Mouse (Mus musculus): ENCODE results near the gene Pibf1. TPM values are rescaled to one million over a fixed set of nuclear protein-coding genes. Genes with fewer than 3 reads are reported as not detected.

Pibf1 gene
- polyA plus RNA-seq, 1 experiment from 2014 or later, result 19.1 TPM

DNA sequence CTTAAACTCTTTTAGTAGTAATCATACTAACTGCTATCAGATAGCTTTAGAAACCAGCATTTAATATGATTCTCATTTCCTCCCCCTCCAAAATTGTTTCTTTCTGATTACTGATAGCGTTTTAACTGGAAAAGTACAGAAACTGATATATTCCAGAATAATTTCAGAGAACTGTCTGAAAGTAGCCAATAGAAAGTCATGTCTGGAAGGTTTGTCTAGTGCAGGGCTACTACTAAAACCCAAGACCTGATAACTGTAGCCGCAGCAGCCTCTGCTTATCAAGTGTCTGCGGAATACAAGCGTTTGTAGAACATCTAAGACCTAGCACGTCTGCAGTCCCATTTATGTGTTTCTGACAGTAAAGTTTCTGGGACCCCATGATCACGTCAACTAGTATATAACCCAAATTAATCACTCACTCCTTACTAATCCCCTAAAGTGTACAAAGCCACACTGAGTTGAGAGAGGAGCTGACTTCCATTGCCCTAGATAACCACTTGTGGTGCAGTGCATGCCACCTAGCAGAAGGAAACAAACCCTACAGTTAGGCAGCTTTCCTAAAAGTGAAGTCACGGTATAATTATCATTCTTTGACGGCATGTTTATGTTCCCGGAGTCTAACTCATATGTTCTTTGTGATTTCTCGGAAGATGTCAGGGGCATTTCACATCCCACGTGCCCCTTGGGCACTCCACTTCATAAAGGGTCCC, 130.0 kb downstream of the Pibf1 start:
- no peaks in the 10 kb centered on the region for H3K4me1 ChIP-seq
- 0 out of 2 replicates have a peak, but pooled peaks cover 3% of the 10 kb centered on the region for H3K36me3 ChIP-seq
- ATAC-seq (ENCODE audit: low FRiP score, low read depth), result no peak
- H3K27me3 ChIP-seq (replicated peaks), result no peaks in the 10 kb centered on the region
- no peaks in the 10 kb centered on the region for H3K9me3 ChIP-seq
- H3K9ac ChIP-seq, result no peak overlapping the region
- WGBS, result 89% methylated on average over 11 of the region's 11 CpGs
- no peak overlapping the region for H3K4me2 ChIP-seq (replicated peaks)
- no peak overlapping the region for H3K4me3 ChIP-seq
- no peak overlapping the region for H3K27ac ChIP-seq

DNA sequence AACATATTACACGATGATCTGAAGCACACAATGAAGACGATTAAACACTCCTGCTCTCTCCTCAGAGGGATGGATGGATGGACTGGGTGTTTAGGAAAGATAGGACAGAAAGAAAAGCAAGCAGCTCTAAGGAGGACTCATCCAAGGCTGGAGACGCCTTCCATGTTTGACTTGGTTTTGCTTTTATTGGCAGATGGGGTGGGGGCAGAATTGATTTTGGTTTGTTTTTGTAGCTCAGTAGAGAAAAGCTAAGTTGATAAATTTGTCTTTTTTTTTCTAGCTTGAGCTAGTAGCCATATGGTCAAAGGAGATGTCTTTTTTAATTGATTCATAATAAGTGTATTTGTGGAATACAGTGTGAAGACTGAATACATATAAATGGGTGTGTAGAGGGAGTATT, 133.8 kb downstream of the Pibf1 start:
- no peaks in the 10 kb centered on the region for H3K9me3 ChIP-seq
- no peaks in the 10 kb centered on the region for H3K27me3 ChIP-seq (replicated peaks)
- 90% methylated on average over 3 of the region's 3 CpGs for WGBS
- no peak for ATAC-seq (ENCODE audit: low FRiP score, low read depth)
- 0 out of 2 replicates have a peak, but pooled peaks cover 3% of the 10 kb centered on the region for H3K36me3 ChIP-seq
- H3K27ac ChIP-seq, result no peak overlapping the region
- no peak overlapping the region for H3K4me2 ChIP-seq (replicated peaks)
- no peak overlapping the region for H3K4me3 ChIP-seq
- H3K4me1 ChIP-seq, result no peaks in the 10 kb centered on the region
- no peak overlapping the region for H3K9ac ChIP-seq

DNA sequence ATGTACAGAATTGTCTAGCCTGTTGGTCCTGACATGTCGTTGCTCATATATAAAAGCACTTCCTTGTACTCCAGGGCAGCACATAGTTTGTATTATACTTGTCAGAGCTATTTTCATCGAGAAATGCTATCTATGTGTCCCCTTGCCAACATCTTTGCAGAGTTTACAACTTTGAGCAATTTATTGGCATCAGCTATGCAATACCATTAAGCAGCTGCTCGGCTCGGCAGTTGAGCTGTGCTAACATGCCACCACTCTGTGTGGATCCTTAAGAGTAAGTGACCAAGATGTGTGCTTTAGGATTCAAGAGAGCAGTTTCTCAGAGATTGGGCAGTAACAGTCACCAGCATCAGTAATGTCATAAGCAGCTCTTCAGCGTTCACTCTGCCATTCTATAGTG, 137.9 kb downstream of the Pibf1 start:
- Histone ChIP-seq H3K4me2 (replicated peaks) (no peak overlapping the region), H3K4me3 (no peak overlapping the region), H3K9me3 (no peaks in the 10 kb centered on the region), H3K36me3 (no peaks in the 10 kb centered on the region), H3K27me3 (replicated peaks) (no peaks in the 10 kb centered on the region), H3K9ac (no peak overlapping the region), H3K4me1 (no peaks in the 10 kb centered on the region), H3K27ac (no peak overlapping the region)
- ATAC-seq (ENCODE audit: low FRiP score, low read depth), result no peak
- WGBS, result 84% methylated on average over 5 of the region's 5 CpGs

DNA sequence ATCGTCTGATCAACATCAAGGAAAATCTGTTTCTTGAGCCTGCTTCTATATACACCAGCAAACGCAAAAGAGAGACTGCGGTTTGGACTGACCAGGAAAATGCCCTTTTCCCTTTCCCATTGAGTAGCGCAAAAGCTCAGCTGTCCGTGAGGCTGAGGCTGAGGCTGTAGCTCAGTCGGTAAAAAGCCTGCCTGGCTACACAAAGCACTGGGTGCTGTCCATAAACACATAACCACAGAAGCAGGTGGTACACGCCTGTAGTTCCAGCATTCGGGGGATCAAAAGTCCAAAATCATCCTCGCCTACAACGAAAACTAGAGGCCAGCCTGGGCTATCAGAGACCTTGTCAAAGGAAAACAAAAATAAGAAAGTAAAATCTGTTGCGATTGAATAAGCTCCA, 141.3 kb downstream of the Pibf1 start:
- Histone ChIP-seq H3K36me3 (peaks cover 6% of the 10 kb centered on the region), H3K4me3 (no peak overlapping the region), H3K27ac (no peak overlapping the region), H3K27me3 (replicated peaks) (no peaks in the 10 kb centered on the region), H3K9me3 (no peaks in the 10 kb centered on the region), H3K9ac (no peak overlapping the region), H3K4me2 (replicated peaks) (no peak overlapping the region), H3K4me1 (no peaks in the 10 kb centered on the region)
- ATAC-seq (ENCODE audit: low FRiP score, low read depth), result no peak
- 91% methylated on average over 11 of the region's 11 CpGs for WGBS

DNA sequence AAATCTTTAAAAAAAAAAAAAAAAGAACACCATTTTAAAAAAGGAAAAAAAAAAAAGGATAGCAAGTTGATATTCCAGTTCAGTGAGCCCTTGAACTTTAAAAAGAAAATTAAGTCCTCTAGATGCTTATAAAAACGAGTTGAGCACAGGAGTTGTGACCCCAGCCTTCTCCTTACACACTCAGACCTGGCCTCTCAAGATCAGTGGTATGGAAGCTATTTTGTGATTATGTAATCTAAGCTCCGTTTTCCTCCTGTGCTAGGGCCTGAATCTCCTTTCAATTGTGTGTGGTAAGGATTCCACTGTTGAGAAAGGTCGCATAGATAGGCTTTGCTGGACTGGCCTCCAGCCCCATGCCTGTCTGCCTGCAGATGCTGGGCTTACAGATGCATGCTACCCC, 145.3 kb downstream of the Pibf1 start:
- Histone ChIP-seq H3K9ac (no peak overlapping the region), H3K4me1 (no peaks in the 10 kb centered on the region), H3K27me3 (replicated peaks) (no peaks in the 10 kb centered on the region), H3K4me3 (no peak overlapping the region), H3K27ac (no peak overlapping the region), H3K36me3 (peaks cover 8% of the 10 kb centered on the region), H3K9me3 (no peaks in the 10 kb centered on the region), H3K4me2 (replicated peaks) (no peak overlapping the region)
- 79% methylated on average over 3 of the region's 3 CpGs for WGBS
- no peak for ATAC-seq (ENCODE audit: low FRiP score, low read depth)

DNA sequence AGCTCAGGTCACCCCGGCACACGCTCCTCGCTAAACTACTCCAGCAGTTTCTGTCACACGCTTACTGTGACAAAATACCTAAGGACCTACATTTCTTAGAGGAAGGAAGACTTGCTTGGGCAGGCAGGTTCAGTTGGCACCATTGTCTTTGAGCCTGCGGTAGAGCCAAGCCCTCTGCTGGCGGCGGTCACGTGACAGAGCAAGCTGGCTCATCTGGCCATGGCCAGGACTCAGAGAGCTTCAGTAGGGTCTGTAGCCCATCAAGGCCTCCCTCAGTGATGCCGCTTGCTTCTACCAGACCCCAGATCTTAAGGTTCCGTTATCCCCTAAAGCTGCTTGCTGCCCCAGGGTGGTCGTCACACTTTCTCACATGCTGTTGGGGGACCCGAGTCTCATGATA, 162.8 kb downstream of the Pibf1 start:
- Histone ChIP-seq H3K9ac (no peak overlapping the region), H3K4me2 (replicated peaks) (no peak overlapping the region), H3K9me3 (no peaks in the 10 kb centered on the region), H3K36me3 (no peaks in the 10 kb centered on the region; the same call in 1 of the 2 replicates), H3K27ac (no peak overlapping the region), H3K4me3 (no peak overlapping the region), H3K27me3 (replicated peaks) (no peaks in the 10 kb centered on the region), H3K4me1 (no peaks in the 10 kb centered on the region)
- ATAC-seq (ENCODE audit: low FRiP score, low read depth), result no peak
- WGBS, result 96% methylated on average over 12 of the region's 12 CpGs

DNA sequence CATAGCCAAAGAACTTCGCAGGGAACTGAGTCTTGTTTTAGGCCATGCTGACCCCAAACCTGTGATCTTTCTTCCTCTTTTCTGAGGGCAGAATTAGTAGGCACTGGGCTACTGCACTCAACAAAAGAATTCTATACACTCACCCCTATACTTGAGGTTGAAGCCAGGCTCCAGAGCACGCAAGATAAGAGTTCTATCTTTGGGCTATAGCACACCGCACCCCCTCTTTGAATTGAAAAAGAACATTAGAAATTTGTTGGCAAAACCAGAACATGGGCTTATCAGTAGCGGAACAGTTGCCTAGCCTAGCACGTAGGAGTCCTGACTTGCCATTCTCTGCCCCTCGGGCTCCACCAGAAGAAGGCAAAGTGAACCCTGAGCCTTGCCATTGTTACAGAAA, 164.6 kb downstream of the Pibf1 start:
- Histone ChIP-seq H3K4me1 (no peaks in the 10 kb centered on the region), H3K27me3 (replicated peaks) (no peaks in the 10 kb centered on the region), H3K36me3 (no peaks in the 10 kb centered on the region), H3K27ac (no peak overlapping the region), H3K9me3 (no peaks in the 10 kb centered on the region), H3K4me2 (replicated peaks) (no peak overlapping the region), H3K4me3 (no peak overlapping the region), H3K9ac (no peak overlapping the region)
- WGBS, result 95% methylated on average over 6 of the region's 6 CpGs
- ATAC-seq (ENCODE audit: low FRiP score, low read depth), result no peak

DNA sequence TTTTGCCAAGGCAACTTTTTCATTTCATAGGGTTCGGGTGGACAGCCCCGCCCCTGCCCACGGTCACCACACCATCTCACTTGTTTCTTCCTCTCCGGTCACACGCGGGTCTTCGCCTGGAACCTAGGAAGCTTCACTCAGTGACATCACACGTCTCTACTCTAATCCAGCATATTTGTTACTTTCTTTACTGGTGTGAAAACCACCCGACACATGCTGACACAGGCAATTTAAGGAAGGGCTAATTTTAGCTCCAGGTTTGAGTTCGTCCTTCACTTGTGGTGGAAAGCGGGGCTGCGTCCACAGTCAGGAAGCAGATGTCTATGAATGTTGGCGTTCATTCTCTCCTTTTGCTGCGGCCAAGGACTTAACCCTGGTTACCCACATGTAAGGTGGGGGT, 166.6 kb downstream of the Pibf1 start:
- Histone ChIP-seq H3K27ac (no peak overlapping the region), H3K9me3 (no peaks in the 10 kb centered on the region), H3K4me1 (no peaks in the 10 kb centered on the region), H3K27me3 (replicated peaks) (no peaks in the 10 kb centered on the region), H3K4me3 (no peak overlapping the region), H3K36me3 (no peaks in the 10 kb centered on the region), H3K4me2 (replicated peaks) (no peak overlapping the region), H3K9ac (no peak overlapping the region)
- no peak for ATAC-seq (ENCODE audit: low FRiP score, low read depth)
- 95% methylated on average over 14 of the region's 14 CpGs for WGBS

DNA sequence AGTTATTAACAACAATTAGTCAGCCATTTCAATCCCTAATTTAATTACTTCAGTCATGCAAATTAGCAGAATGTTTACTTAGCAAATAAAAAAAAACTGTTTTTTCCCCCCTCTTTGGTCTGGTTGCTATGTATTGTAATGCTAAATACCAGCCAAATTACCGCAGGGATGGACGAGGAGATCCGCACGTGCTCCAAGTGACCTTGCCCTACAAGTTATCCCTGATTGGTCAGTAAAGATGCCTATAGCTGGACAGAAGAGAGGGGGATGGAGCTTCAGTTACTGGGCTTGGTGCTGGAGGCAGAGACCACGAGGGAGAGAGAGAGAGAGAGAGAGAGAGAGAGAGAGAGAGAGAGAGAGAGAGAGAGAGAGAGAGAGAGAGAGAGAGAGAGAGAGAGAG, 167.5 kb downstream of the Pibf1 start:
- WGBS, result 54% methylated on average over 5 of the region's 5 CpGs
- ATAC-seq (ENCODE audit: low FRiP score, low read depth), result no peak
- Histone ChIP-seq H3K4me3 (no peak overlapping the region), H3K27ac (no peak overlapping the region), H3K4me2 (replicated peaks) (no peak overlapping the region), H3K9me3 (no peaks in the 10 kb centered on the region), H3K4me1 (no peaks in the 10 kb centered on the region), H3K36me3 (no peaks in the 10 kb centered on the region), H3K9ac (no peak overlapping the region), H3K27me3 (replicated peaks) (no peaks in the 10 kb centered on the region)

DNA sequence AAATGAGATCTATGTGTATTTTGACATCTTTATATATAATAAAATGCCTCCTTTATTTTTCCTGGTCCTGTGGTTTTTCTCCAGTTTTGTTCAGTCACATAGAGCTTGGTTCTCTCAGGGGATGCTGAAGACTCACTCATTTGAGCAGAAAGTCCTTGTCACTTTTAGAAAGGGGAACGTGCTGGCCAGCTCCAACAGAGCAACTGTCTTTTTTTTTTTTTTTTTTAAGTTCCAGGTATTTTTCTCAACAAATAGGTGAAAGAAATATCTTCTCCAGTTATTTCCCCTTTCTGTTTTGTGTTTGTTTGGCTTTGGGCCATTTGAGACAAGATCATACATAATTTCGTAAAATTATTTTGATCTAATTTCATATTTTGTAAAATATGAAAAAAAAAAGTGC, 174.8 kb downstream of the Pibf1 start:
- no peak overlapping the region for H3K4me3 ChIP-seq
- ATAC-seq (ENCODE audit: low FRiP score, low read depth), result no peak
- WGBS, result 85% methylated on average over 2 of the region's 2 CpGs

DNA sequence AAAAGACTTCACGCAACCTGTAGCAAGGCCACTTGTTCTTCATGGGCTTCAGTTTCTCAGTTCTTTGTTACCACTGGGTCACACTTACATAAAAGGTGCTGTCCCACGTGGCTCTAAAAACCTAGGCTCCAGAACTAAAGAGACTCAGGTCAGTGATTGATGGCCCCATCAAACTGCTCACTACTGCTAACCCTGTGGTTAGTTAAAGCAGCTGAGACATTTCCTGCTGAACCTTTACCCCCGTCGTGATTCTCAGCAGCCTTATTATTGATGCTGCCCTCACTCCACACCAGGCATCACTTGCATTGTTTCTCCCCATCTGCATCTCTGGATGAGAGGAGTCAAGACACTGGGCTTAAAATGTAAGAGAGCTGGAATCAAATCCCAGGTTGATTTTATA, 176.6 kb downstream of the Pibf1 start:
- no peak for ATAC-seq (ENCODE audit: low FRiP score, low read depth)
- no peaks in the 10 kb centered on the region for H3K9me3 ChIP-seq
- no peaks in the 10 kb centered on the region for H3K27me3 ChIP-seq (replicated peaks)
- no peaks in the 10 kb centered on the region for H3K36me3 ChIP-seq
- no peak overlapping the region for H3K27ac ChIP-seq
- H3K4me2 ChIP-seq (replicated peaks), result no peak overlapping the region
- 21% methylated on average over 4 of the region's 4 CpGs for WGBS
- H3K4me1 ChIP-seq, result no peaks in the 10 kb centered on the region
- H3K4me3 ChIP-seq, result no peak overlapping the region
- no peak overlapping the region for H3K9ac ChIP-seq

More for the DNA sequence above, 174.8 kb downstream of the Pibf1 start:
- H3K27ac ChIP-seq, result no peak overlapping the region
- no peaks in the 10 kb centered on the region for H3K4me1 ChIP-seq
- no peaks in the 10 kb centered on the region for H3K36me3 ChIP-seq
- H3K27me3 ChIP-seq (replicated peaks), result no peaks in the 10 kb centered on the region
- no peak overlapping the region for H3K9ac ChIP-seq
- H3K4me2 ChIP-seq (replicated peaks), result no peak overlapping the region
- no peaks in the 10 kb centered on the region for H3K9me3 ChIP-seq

DNA sequence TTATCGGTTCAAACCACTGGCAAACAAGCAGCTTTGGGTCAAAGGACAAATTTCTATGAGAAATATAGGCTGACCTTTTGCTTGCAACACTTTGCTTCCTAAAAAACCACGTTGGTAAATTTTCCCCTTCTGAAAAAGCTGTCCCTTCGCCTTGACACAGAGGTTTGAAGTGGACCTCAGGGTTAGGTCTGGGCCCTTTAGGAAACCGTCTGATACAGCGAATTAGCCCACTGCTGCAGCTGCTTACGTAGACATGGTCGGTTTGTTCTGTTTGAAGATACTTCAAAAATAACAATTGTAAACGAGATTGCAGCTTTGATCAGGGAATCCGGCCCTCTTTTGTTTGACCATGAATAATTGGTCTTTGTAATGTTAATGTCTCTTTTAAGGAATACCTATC, 179.1 kb downstream of the Pibf1 start:
- no peaks in the 10 kb centered on the region for H3K4me1 ChIP-seq
- H3K27me3 ChIP-seq (replicated peaks), result no peaks in the 10 kb centered on the region
- no peak overlapping the region for H3K9ac ChIP-seq
- no peak overlapping the region for H3K4me3 ChIP-seq
- WGBS, result 14% methylated on average over 9 of the region's 9 CpGs
- no peaks in the 10 kb centered on the region for H3K36me3 ChIP-seq
- no peaks in the 10 kb centered on the region for H3K9me3 ChIP-seq
- H3K27ac ChIP-seq, result no peak overlapping the region
- ATAC-seq (ENCODE audit: low FRiP score, low read depth), result no peak
- H3K4me2 ChIP-seq (replicated peaks), result no peak overlapping the region

DNA sequence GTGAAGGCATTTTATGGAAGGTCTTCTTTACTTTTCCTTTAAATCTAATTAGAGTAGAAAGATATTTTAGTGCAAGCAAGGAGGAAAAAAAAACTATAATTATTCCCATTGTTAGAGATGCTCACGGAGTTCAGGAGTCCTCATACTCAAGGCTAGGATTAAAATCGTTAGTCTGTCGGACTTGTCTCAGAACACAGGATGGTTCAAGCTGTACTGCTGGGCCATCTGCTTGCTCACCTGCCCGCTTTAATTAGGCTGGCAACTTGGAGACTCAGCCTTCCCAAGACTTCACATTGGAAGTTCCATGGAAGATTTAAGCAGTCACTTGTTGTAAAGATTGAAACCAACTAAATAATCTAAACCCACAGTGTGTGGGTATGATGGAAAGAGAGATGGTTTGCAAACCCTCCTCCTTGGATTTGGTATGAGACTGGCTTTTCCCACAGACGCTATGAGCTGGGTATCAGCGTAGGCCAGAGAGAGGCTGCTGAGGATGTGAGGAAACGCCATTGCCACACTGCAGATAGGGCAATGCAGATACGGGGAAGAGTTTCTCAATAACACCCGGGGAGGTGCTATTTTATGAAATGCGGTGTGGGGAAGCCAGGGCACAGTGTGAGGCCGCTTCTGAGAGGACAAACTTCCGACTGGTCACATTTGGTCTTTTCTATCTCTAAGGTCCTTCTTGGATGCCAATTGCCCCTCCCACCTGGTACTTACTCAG, 179.7 kb downstream of the Pibf1 start:
- 40% methylated on average over 12 of the region's 12 CpGs for WGBS
- no peak for ATAC-seq (ENCODE audit: low FRiP score, low read depth)
- no peaks in the 10 kb centered on the region for H3K9me3 ChIP-seq
- no peaks in the 10 kb centered on the region for H3K36me3 ChIP-seq
- no peaks in the 10 kb centered on the region for H3K4me1 ChIP-seq
- no peak overlapping the region for H3K9ac ChIP-seq
- no peak overlapping the region for H3K4me3 ChIP-seq
- H3K27me3 ChIP-seq (replicated peaks), result no peaks in the 10 kb centered on the region
- H3K4me2 ChIP-seq (replicated peaks), result no peak overlapping the region
- no peak overlapping the region for H3K27ac ChIP-seq
